Mouse (Mus musculus) cerebellum, adult 9-11 months (tissue): ENCODE data around the gene Znhit1.

Experiments
- DNase-seq: peaks from one replicate; pipeline ENCODE4 v3.0.0; 2022

Znhit1 gene

GRCm38 (mm10) chr5:136987934-136988271, at the start of gene Znhit1:
Gene Znhit1 (minus strand): TSS chr5:136988021.
- DNase-seq = no peak

- no peak for DNase-seq
Observed at GRCm38 (mm10) chr5:137036211-137036610, 48.4 kb upstream of the Znhit1 start.

DNA sequence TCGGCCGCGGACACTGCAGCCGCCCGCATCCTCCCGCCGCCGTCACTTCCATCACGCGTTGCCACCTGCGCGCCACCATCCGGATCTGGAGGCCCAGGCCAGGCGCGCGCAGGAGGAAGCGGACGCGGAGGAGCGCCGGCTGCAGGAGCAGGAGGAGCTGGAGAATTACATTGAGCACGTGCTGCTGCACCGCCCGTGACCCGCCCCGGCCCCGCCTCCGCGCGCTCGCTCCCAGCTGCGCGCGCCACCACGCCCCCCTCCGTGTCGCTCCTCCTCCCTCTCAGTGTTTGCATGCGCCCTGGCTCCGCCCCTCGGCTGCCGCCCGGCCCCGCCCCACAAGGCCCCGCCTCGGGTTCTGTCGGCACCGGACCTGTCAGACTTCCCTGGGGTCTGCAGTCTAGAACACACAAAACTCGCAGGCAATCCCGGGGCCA, 44.8 kb upstream of the Znhit1 start:
- DNase-seq = peak; percentile 74

DNA sequence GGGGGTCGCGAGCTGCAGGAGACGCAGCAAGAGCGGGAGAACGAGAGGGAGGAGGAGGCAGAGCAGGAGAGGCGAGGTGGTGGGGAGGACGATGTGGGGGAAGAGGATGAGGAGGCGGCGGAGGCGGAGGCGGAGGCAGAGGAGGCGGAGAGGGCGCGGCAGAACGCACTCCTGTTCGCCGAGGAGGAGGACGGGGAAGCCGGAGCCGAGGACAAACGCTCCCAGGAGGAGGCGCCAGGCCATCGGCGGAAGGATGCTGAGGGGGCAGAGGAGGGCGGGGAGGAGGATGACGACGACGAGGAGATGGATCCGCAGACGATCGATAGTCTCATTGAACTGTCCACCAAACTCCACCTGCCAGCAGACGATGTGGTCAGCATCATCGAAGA, 44.2 kb upstream of the Znhit1 start:
- peak; percentile 46 for DNase-seq

DNA sequence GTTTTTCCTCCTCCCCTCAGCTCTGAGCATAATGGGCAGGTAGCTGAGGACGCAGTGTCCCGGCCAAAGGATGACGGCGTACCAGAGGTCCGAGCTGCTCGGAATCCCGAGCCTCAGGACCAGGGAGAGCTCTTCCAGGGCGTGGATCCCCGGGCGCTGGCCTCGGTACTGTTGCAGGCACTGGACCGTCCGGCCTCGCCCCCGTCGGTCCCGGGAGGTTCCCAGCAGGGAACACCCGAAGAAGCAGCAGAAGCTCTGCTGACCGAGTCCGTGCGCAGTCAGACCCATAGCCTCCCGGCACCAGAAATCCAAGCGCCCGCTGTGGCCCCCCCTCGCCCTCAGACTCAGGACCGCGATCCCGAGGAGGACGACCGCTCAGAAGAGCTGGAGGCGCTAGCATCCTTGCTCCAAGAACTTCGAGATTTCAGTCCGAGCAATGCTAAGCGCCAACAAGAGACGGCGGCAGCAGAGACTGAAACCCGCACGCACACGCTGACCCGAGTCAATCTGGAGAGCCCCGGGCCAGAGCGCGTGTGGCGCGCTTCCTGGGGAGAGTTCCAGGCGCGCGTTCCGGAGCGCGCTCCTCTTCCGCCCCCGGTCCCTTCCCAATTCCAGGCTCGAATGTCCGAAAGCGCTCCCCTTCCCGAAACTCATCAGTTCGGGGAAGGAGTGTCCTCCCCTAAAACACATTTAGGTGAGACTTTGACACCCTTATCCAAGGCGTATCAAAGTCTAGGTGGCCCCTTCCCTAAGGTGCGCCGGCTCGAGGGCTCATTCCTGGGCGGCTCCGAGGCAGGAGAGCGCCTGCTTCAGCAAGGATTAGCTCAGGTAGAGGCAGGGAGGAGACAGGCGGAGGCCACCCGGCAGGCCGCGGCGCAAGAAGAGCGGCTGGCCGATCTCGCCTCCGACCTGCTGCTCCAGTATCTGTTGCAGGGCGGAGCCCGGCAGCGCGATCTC, 43.5 kb upstream of the Znhit1 start:
- peak; percentile 51 for DNase-seq

DNA sequence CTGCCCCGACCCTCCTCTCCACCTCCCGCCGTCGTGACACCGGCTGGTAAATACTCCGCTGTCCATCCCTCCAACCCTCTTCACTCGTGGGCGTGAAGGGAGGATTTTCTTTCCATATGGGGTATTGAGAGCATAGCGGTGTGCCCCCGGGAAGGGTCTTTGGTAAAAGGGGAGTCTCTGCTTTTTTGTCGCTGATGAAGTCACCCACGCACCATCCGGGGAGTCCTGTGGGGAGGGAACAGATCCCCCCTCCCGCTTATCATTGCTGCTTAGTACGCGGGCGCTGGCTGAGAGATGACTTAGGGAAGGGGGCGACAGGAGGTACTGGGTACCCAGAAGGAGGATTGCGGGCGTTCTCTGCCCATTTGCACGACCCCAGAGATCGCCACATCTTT, 42.6 kb upstream of the Znhit1 start:
- no peak for DNase-seq

DNA sequence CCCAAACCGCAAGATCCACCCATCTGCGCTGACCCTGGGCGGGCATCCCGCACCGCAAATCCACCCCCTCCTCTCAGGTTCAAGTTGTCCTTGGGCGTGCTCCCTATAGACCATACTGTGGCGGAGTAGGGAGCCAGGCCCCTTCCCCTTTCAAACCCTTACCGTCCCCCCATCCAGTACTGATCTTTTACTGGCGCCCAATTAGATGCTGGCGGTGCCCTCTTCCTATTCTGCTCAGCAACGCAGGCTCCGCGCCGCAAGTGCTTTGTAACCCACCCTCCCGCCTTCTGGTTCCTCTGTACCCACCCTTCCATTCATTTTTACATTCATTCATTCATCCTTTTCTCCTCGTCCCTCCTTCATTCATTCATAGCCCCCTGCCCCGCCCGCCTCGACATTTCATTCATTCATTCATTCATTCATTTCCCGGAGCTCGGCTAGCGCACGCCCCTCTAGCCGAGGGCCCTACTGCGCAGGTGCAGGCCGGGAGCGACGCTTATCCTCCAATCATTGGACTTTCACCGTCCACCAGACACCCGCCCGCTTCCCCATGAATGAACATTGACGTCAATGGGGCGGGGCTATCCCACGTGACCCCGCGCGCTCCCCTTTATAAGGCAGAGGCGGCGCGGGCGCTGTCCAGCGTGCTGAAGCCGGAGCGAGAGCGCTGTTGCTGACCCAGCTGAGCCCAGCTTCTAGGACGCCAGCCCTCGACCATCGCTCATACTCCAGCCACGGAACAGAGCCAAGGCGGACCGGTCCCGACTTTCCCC, 42.0 kb upstream of the Znhit1 start:
- peak; percentile 93 for DNase-seq

DNA sequence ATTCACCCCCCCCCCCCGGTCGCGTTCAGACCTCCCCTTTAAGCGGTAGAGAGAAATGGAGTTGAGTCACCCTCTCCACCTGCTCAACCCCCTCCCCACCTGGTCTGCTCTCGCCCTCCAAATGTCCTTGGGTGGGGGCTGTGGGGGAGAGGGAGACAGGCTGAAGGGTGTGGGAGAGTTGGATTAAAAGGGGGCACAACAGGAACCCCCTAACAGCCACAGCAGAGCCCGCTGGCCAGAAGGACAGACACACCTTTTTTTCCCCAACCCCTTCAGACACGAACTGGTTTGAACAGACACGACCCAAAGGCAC, 41.4 kb upstream of the Znhit1 start:
- no peak for DNase-seq

DNA sequence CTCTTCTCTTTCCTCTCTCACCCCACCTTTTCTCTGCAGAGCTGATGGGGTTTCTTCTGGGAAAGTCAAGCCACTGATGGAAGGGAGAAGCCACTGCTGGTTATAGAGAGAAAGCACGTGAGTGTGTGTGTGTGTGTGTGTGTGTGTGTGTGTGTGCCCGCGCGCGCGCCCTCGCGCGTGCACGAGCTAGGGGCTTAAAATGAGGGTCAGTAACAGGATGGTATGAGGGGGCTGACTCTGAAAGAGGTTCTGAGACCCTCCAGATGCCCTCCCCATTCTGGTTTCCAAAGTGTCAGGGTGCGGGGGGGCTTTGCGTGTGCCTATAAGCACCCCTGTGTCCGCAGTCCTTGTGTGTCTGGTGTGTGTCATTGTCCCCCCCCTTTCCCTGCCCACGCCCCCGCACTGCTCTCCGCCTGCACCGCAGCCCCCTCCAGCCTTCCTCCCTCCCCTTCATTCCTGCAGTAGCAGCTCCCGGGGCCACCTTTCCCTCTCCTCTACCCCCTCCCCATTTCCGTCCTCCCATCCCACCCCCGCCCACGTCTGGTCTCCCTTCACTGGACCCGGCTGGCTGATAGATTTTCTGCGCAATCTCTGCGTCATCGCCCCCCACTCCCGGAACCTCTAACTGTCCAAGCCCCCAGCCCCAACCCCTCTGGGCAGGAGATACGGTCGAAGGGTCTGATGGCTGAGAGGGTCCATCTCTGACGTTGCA, 40.9 kb upstream of the Znhit1 start:
- no peak for DNase-seq

GRCm38 (mm10) chr5:137026092-137026491, 38.3 kb upstream of the Znhit1 start, which contains the start of gene Vgf:
Gene Vgf (plus strand): TSS chr5:137026392.
- DNase-seq = no peak

DNA sequence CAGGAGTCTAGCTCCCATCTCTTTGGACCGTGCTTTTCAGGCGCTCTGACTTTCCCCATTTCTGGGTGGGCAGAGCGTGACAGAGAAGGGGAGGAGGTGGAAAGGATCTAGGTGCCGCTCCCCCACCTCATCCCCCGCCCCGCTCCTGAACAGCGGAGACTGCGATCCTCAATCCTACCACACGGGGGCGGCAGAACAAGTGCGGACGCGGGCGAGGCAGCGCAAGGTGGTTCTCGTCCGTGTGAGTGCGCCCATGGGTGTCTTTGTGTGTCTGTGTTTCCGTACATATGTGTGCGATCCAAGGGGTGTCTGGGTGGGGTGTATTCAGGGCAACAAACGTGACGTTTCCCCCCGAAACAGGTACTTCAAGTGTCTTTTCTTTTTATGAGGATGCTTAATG, 37.3 kb upstream of the Znhit1 start:
- peak; percentile 53 for DNase-seq

GRCm38 (mm10) chr5:137024318-137024717, 36.5 kb upstream of the Znhit1 start:
- DNase-seq = no peak

DNA sequence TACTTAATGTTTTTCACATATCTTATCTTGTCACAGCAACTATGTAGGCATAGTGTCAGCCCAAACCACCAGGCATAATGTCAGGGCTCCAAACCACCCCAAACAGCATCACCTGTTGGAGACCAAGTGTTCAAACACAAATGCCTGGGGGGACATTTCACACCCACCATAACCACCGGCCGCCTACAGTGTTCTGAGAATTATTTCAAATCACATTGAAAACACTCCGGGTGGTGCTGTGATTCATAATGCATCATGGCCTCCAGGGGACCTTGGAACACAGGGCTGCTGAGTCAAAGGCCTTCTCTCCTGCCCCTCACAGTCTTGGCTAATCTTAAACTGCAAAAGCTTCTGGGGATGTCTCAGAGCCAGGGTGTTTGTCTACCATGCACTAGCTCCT, 28.1 kb upstream of the Znhit1 start:
- DNase-seq = no peak

DNA sequence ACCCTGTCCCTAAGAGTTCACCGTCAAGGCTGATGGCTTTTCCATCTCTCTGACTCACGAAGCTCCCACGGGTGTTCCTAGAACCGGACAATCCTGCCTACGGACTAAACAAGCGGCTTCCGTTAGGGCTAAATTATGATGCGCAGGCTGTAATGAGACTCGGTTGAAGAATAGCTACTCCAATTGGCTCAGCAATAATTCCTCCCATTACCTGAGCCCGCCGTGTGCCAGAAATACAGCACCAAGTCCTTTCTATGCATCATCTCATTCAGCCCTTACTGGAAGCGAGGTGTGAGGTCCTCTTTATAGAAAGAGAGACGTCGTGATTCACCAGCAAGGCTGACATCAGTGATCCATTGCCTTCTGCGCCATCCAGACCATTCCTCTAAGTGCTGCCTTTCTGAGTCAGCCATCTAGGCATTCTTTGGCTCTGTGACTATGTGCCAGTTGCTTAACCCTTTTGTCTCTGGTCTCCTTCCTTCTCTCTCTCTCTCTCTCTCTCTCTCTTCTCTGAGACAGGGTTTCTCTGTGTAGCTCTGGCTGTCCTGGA, 24.7 kb upstream of the Znhit1 start:
- DNase-seq = no peak

DNA sequence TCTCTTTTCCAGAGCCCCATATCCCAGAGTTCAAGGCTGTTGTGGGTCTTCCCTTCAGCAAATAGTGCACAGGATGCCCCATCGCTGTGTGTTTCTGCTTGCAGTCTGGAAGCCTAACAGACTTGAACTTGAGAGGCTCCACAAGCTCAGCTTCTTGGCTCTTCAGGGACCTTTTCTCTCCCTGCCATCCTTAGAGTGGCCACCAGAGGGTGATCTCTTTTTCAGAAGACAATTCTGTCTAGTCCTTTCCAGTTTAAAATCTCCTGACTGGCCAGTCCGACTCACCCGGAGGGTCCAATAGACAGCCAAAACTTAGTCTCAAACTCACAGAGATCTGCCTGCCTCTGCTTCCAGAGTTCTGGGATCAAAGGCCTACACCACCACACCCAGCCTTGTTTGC, 22.2 kb upstream of the Znhit1 start:
- DNase-seq = no peak

DNA sequence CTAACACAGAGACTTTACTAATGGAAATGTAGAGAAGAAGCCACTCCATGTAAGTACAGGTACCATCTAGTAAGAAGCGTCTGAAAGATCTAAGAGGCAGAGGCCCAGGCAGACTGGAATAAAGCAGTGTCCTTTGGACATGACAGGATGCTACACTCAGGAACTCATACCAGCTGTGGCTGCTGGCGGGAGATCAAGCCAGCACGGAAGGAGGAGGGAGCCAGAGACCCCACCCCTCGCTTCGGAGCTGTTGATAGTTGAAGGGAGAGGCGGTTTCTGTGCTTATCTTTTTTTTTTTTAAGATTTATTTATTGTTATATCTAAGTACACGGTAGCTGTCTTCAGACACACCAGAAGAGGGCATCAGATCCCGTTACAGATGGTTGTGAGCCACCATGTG, 19.5 kb upstream of the Znhit1 start:
- no peak for DNase-seq

- no peak for DNase-seq
Observed at GRCm38 (mm10) chr5:137000612-137001011, 12.8 kb upstream of the Znhit1 start.

DNA sequence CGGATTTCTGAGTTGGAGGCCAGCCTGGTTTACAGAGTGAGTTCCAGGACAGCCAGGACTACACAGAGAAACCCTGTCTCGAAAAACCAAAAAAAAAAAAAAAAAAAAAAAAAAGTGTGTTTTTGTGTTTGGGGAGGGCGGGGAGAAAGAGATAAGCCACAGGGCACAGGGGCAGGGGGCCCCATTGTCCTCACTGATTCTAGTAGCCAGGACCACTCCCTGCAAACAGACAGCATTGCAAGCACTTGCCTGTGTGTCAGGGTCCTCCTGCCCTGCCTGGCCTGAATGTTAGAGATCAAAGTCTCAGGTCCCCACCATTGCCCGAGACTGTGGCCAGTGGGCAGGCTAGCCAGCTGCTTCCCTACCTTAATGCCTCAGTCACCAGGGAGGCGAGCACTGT, 11.6 kb upstream of the Znhit1 start:
- no peak for DNase-seq

DNA sequence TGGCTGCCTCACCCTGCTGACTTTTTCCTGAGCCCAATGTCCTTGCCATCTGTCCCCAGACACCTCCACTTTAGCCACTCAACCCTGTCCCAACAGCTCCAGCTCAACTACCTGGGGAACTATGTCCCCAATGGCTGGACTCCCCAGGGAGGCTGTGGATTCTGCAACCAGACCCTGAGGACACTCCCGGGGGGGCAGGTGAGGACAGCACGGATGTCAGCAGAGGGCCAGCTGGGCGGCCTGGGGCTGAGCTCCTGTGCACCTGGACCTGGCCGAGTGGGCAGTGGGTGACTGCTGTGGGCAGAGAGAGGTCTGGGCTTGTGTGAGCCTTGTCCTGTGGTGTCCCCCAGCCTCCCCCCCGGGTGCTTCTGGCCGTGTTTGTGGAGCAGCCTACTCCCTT, 2.0 kb upstream of the Znhit1 start:
- DNase-seq = peak; percentile 45

GRCm38 (mm10) chr5:136988420-136988819, 599 bp upstream of the Znhit1 start:
- peak; percentile 60 for DNase-seq

DNA sequence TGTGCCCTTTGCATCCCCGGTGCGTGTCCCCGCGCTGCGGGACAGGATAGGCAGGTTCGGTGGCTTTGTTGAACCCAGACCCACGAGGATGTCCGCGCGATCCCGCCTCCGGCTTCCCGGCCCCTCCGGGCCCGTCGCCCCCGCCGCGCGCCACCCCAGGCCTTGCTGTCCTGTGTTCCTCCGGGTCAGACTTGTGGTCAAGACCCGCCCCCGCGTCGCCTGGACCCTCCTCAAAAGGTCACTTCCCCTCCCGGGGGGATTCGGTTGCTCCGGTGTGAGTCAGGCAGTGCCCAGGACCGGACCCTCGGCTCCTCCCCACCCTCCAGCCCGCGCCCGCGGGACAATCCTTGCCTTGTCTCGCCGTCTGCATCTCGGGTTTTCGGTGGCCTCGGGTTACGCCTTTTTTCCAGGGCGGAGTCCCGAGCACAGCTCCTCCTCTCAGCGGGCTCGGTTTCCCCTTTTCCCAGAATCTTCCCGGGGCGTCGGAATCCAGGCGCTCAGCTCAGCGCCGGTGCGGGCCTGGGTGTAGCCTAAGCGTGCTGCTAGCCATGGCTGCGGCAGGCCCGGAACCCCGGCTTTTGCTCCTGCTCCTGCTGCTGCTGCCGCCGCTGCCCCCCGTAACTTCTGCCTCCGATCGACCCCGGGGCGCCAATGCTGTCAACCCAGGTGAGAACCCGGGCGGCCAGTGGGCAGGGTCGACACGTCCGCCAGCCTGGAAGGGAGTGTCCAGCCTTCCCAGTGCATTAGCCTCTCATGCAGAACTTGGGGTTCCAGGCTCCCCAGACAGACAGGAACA, 485 bp downstream of the Znhit1 start:
- DNase-seq = peak; percentile 89

DNA sequence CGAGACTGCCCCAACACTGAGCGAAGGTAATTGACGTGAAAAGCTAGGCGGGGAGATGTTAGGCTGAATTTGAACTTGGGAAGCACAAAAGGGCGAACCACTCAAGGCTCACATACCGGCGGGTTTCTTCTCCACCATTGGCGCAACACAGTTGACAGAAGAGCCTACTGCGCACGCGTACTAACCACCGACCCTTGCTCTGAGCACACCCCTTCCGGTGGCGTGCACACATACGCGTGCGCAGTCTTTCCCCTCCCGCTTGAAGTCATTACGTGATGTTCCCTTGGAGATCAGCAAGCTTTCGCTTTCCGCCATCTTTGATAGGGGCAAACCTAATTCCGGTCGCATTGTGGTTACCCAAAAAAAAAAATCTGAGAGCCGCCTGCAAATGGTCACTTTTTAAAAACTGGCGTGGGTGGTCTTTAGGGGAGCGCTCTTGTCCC, 1.1 kb downstream of the Znhit1 start, which contains the start of gene Plod3:
Gene Plod3, plus strand, starts transcription at position 325 of the 443 bp plus-strand sequence.
- peak; percentile 98 for DNase-seq
